Mouse (Mus musculus) thymus, adult 2 months (tissue): ENCODE data around the gene Slc13a3.

ENCODE experiments used
- CTCF ChIP-seq: fragments of 200-500 bp; IDR thresholded peaks from 2 replicates; pipeline ENCODE4 v1.5.1; 2012; ENCODE audit warnings: mild to moderate bottlenecking, control low read depth, low read length, moderate library complexity, borderline replicate concordance; ENCODE audit not compliant: control insufficient read depth, poor library complexity, insufficient read depth; ENCODE audit errors: extremely low read depth
- POLR2A ChIP-seq: fragments of 200-500 bp; IDR thresholded peaks from 2 replicates; pipeline ENCODE4 v1.6.1; 2012; ENCODE audit warnings: mild to moderate bottlenecking, low read length, control low read depth, moderate library complexity; ENCODE audit not compliant: control insufficient read depth, poor library complexity, insufficient read depth; ENCODE audit errors: extremely low read depth

GRCm38 (mm10) chr2:165420195-165420594 is 52.8 kb downstream of the Slc13a3 start:
- TF ChIP-seq POLR2A (no peak), CTCF (no peak)
